Mouse (Mus musculus): Measurements from ENCODE around the gene Vwa3b. TPM values are rescaled to one million over a fixed set of nuclear protein-coding genes. Genes with fewer than 3 reads are reported as not detected.

Gene Vwa3b
- total RNA-seq, 2 experiments from 2014 or later: 38.7 to 43.0 TPM

GRCm38 (mm10) chr1:37231295-37231701, 204.9 kb downstream of the Vwa3b start:
- peak; percentile 25 for DNase-seq

Other genes starting within 250 kb of the Vwa3b start
- 10 to 100 TPM; 44.4 to 58.3 TPM for gene Tmem131, start 82.9 kb upstream of the Vwa3b start, total RNA-seq (2021)
- gene Cnga3, start 187.8 kb downstream of the Vwa3b start, total RNA-seq (2021): under 1 TPM; 0.80 to 0.90 TPM

Measured in gastrocnemius, postnatal 10 days (tissue).